Mouse (Mus musculus) embryonic facial prominence, embryonic 15.5 days (tissue): ENCODE results near the gene Ttc1. TPM values are rescaled to one million over a fixed set of nuclear protein-coding genes. Genes with fewer than 3 reads are reported as not detected.

ENCODE experiments used
- ATAC-seq: fragments of 200-750 bp; cut with Nextera tagmentation; 2 replicates; pipeline ENCODE4 v1.8.0; 2017; ENCODE audit warnings: low read depth, moderate TSS enrichment; ENCODE audit not compliant: insufficient number of reproducible peaks, low FRiP score, low TSS enrichment
- H3K27ac ChIP-seq: fragments of 300-500 bp; sonication (generic); replicated peaks from 2 replicates; pipeline ENCODE4 v1.5.1; 2015; ENCODE audit warnings: mild to moderate bottlenecking, inconsistent platforms
- H3K27me3 ChIP-seq: fragments of 300-500 bp; sonication (generic); 2 replicates; pipeline ENCODE4 v1.6.1; 2015; ENCODE audit warnings: inconsistent platforms
- H3K36me3 ChIP-seq: fragments of 300-500 bp; sonication (generic); 2 replicates; pipeline ENCODE4 v1.6.1; 2015; ENCODE audit warnings: mild to moderate bottlenecking, inconsistent platforms
- H3K4me1 ChIP-seq: fragments of 300-500 bp; sonication (generic); 2 replicates; pipeline ENCODE4 v1.6.1; 2015; ENCODE audit warnings: inconsistent platforms
- H3K4me2 ChIP-seq: fragments of 300-500 bp; sonication (generic); replicated peaks from 2 replicates; pipeline ENCODE4 v1.6.1; 2015; ENCODE audit warnings: mild to moderate bottlenecking, inconsistent platforms
- H3K4me3 ChIP-seq: fragments of 300-500 bp; sonication (generic); replicated peaks from 2 replicates; pipeline ENCODE4 v1.5.1; 2015; ENCODE audit warnings: mild to moderate bottlenecking, inconsistent platforms
- H3K9ac ChIP-seq: fragments of 300-500 bp; sonication (generic); 2 replicates; pipeline ENCODE4 v1.6.1; 2015; ENCODE audit warnings: inconsistent platforms
- H3K9me3 ChIP-seq: fragments of 300-500 bp; sonication (generic); replicated peaks from 2 replicates; pipeline ENCODE4 v1.6.1; 2016; ENCODE audit warnings: inconsistent platforms
- WGBS: fragments of 180-500 bp; shearing (Covaris S2); methylation state at CpG from one replicate; pipeline ENCODE4 v1.1.7; 2015; 5-methylcytosine and 5-hydroxymethylcytosine counted together
- polyA plus RNA-seq: library from polyadenylated mRNA; unstranded; fragments of >200 nt; fragmentation: Nextera tagmentation; extraction: Ambion mirVana; gene quantifications from 2 replicates; pipeline ENCODE4 v1.2.1, GENCODE M21; 2015

Gene Ttc1
- polyA plus RNA-seq, 1 experiment from 2014 or later, result 60.5 TPM

DNA sequence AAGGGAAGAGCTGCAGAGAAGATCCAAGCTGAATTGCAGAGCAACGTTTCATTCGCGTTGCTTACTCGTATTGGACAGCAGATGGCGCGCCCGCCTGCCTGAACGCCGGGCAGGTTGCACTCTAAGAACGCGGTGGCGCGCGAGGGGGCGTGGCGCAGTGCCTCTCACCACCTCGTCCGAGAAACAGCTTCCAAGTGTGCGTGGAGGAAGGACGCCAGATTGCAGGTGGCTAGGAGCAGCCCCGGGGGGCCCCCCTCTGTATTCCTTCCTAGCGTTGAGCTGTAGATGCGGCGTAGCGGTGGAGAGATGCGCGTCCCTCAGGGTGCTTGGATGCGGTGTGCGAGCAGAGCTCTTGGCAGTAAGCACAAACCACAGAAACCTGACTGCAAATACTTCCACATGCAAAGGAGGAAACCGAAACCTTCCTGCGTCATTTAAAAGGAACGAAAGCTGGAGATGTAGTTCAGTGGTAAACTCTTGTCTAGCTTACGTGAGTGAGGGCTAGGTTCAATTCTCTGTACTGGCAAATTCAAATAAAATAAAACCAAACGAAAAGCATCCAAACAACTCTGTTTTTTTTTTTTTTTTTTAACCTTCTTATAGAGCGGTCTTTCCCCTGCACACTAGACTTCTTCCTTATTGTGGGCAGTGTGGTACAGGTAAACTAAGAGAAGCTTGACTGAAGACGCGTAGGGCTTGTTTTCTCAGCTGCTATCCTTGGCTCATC lies 19.3 kb upstream of the Ttc1 start:
- no peaks in the 10 kb centered on the region for H3K36me3 ChIP-seq
- ATAC-seq, result peak; percentile 57; the same call in 1 of the 2 replicates
- no peak overlapping the region for H3K9ac ChIP-seq
- H3K9me3 ChIP-seq, result no peaks in the 10 kb centered on the region
- H3K4me3 ChIP-seq, result peak overlapping the region; percentile 52
- peaks cover 9% of the 10 kb centered on the region for H3K4me1 ChIP-seq
- H3K27ac ChIP-seq, result no peak overlapping the region
- H3K4me2 ChIP-seq, result peak overlapping the region; percentile 89
- peaks cover 13% of the 10 kb centered on the region for H3K27me3 ChIP-seq
- 5% methylated on average over 37 of the region's 37 CpGs for WGBS

DNA sequence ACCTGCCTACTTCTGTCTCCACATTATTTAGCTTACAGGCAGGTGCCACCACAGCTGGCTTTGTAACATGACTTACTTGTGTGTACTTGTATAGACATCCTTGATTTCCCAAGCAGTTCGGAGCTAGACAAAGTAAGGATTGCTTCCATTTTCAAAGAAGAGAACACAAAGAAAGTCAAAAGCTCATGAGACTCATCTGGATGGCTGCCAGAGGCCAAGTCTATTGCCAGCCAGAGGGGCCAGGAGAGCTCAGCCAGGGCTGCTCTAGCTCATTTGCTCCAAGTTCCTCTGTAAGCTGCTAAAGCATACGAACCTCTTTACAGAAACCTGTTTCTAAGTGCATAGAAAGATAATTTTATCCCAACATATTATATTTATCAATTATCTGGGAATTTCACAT lies 10.6 kb upstream of the Ttc1 start:
- Histone ChIP-seq H3K27me3 (peaks cover 4% of the 10 kb centered on the region; the same call in 1 of the 2 replicates), H3K9me3 (no peaks in the 10 kb centered on the region), H3K4me2 (no peak overlapping the region), H3K27ac (no peak overlapping the region), H3K4me3 (no peak overlapping the region), H3K36me3 (no peaks in the 10 kb centered on the region), H3K4me1 (no peaks in the 10 kb centered on the region), H3K9ac (no peak overlapping the region)
- ATAC-seq, result no peak
- 52% methylated on average over 2 of the region's 2 CpGs for WGBS

DNA sequence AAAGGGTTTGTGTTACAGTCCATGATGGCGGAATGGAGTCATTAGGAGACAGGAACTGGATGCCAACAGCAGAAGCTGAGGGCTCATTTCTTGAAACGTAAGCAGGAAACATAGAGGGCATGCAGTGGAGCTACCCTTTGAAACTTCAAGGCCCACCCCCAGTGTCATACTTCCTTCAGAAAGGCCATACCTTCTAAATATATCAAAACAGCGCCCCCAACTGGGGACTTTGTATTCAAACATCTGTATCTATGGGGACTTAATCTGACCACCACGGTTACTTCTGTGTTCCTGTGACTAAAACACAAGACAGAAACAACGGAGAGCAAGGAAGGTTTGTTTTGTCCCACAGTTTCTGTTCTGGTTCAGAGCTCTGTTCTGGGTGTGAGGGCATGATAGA lies 7.6 kb upstream of the Ttc1 start:
- Histone ChIP-seq H3K27ac (no peak overlapping the region), H3K4me1 (no peaks in the 10 kb centered on the region), H3K9me3 (no peaks in the 10 kb centered on the region), H3K4me3 (no peak overlapping the region), H3K36me3 (no peaks in the 10 kb centered on the region), H3K4me2 (no peak overlapping the region), H3K27me3 (0 out of 2 replicates have a peak, but pooled peaks cover 3% of the 10 kb centered on the region), H3K9ac (no peak overlapping the region)
- no peak for ATAC-seq
- WGBS, result 63% methylated on average over 5 of the region's 5 CpGs

DNA sequence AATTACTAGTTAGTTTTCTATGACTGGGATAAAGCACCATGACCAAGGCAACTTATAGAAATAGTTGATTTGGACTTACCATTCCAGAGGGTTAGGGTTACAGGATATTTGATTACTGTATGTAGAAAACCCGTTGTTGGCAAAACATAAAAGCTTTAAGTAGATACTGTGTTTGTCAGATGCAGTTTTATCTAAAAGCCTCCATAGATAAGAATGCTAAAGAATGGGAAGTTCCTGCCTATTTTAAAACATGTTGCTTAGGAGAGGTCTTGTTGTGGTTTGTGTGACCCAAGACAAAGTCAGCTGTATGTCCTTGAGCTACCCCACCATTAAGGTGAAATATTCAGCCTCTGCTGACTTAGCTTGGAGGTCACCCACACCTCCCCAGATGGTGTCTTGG lies 6.8 kb upstream of the Ttc1 start:
- Histone ChIP-seq H3K9me3 (no peaks in the 10 kb centered on the region), H3K36me3 (no peaks in the 10 kb centered on the region), H3K27ac (no peak overlapping the region), H3K27me3 (0 out of 2 replicates have a peak, but pooled peaks cover 3% of the 10 kb centered on the region), H3K4me2 (no peak overlapping the region), H3K4me3 (no peak overlapping the region), H3K9ac (no peak overlapping the region), H3K4me1 (no peaks in the 10 kb centered on the region)
- 64% methylated on average over 1 of the region's 1 CpGs for whole genome bisulfite sequencing
- ATAC-seq, result no peak

DNA sequence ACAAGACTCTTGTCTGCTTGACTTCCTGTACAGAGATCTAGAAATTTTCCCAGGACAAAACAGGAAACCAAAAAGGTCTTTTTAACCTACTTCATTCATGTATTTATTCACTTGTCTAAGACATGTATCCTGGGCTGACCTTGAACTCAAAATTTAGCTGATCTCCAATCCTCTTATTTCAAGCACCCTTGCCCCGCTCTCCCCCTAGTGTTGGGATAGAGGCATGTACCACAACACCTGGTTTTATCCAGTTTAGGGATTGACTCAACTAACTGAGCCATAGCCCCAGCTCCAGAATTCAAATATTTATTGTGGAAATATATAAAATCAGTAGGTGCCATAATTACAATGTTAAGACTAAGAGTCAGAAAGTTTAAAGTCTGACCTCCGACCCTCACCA lies 3.7 kb upstream of the Ttc1 start:
- no peak for ATAC-seq
- H3K4me2 ChIP-seq, result no peak overlapping the region
- WGBS, result 76% methylated on average over 2 of the region's 2 CpGs

DNA sequence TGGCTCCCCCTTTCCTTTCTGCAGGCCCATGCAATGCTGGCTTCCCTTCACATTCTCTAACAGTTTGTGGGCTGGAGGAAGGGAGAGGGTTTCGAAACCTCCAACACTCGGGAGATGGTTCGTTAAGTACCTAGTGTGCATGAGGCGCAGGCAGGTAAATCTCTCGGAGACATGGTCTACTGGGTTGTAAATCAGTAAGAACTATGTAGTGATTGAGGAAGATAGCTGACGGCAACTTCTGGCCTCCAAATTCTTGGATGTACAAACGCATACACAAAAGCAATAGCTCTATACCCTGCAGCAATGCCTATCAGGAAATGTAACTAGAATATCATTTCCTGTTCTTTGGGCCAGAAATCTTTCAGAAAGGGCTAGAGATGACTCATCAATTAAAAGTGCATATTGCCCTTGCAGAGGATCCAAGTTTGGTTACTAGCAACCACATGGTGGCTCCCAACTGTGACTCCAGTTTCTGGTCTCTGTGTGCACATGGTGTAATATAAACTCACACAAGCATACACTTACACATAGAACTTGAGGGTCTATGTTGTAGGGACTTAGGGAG lies 19.0 kb downstream of the Ttc1 start:
- WGBS, result 77% methylated on average over 7 of the region's 7 CpGs
- Histone ChIP-seq H3K9me3 (no peaks in the 10 kb centered on the region), H3K36me3 (peaks cover 50% of the 10 kb centered on the region), H3K27ac (no peak overlapping the region), H3K4me3 (no peak overlapping the region), H3K27me3 (no peaks in the 10 kb centered on the region), H3K4me2 (no peak overlapping the region), H3K4me1 (no peaks in the 10 kb centered on the region), H3K9ac (no peak overlapping the region)
- ATAC-seq, result no peak

More for the DNA sequence above, 3.7 kb upstream of the Ttc1 start:
- 0 out of 2 replicates have a peak, but pooled peaks cover 3% of the 10 kb centered on the region for H3K27me3 ChIP-seq
- H3K4me1 ChIP-seq, result peaks cover 8% of the 10 kb centered on the region
- H3K27ac ChIP-seq, result no peak overlapping the region
- H3K36me3 ChIP-seq, result no peaks in the 10 kb centered on the region
- no peaks in the 10 kb centered on the region for H3K9me3 ChIP-seq
- no peak overlapping the region for H3K9ac ChIP-seq
- no peak overlapping the region for H3K4me3 ChIP-seq

DNA sequence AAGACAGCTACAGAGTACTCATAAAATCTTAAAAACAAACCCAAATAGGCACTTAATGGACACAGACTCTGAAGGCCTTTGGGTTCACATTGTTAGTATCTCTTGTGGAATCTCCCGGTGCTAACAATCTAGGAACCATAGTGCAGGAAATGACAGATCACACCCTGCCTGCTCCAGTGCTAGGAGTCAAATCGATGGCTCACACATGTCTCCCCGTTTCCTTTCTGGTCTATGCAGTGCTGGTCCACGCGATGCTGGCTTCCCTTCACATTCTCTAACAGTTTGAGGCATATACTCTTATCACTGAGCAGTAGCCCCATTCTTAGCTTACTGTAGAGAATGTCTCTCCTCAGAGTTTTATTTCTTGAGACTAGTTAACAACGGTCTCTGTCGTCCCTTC lies 20.0 kb downstream of the Ttc1 start:
- Histone ChIP-seq H3K9ac (no peak overlapping the region), H3K27ac (no peak overlapping the region), H3K4me3 (no peak overlapping the region), H3K4me2 (no peak overlapping the region), H3K9me3 (no peaks in the 10 kb centered on the region), H3K36me3 (peaks cover 41% of the 10 kb centered on the region), H3K4me1 (no peaks in the 10 kb centered on the region), H3K27me3 (no peaks in the 10 kb centered on the region)
- WGBS, result 78% methylated on average over 7 of the region's 7 CpGs
- ATAC-seq, result no peak

DNA sequence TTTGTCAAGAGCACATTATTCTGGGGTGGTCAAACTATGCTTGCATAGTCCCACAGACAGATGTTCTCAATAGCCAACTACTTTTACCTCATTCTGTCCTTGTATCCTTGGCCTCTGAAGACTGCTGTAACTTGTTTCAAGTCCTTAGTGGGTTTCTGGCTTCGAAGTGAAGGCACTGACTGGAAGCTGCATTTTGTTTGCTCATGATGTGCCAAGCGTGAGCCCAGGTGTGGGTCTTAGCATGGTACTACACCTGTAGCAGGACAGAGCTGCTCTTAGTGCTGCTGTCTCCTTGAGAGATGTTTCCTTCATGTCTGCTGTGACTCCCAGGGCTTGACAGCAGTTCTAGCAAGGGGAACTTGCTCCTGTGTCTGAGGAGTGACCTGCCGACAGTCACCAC lies 24.4 kb downstream of the Ttc1 start:
- H3K4me2 ChIP-seq, result no peak overlapping the region
- no peak overlapping the region for H3K27ac ChIP-seq
- no peaks in the 10 kb centered on the region for H3K4me1 ChIP-seq
- H3K9me3 ChIP-seq, result no peaks in the 10 kb centered on the region
- H3K27me3 ChIP-seq, result no peaks in the 10 kb centered on the region
- no peak overlapping the region for H3K9ac ChIP-seq
- ATAC-seq, result no peak
- 86% methylated on average over 3 of the region's 3 CpGs for WGBS
- H3K4me3 ChIP-seq, result no peak overlapping the region
- H3K36me3 ChIP-seq, result peaks cover 19% of the 10 kb centered on the region

DNA sequence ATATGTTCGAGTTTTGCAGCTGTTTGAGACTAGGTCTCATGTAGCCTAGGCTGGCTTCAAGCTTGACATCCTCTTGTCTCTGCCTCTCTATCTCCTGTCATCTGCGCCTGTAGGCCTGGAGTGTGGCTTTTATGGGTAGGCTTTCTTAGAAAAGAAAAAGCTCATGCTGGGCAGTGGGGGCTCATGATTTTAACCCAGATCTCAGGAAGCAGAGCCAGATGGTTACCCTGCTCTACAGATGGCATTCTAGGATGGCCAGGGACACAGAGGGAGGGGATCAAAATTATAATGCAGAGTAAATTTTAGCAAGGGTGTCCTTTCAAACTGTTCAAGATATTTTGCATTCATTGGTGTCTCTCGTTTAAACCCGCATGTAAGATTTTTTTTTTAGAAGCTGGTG lies 35.6 kb downstream of the Ttc1 start:
- Histone ChIP-seq H3K36me3 (peaks cover 16% of the 10 kb centered on the region), H3K27ac (no peak overlapping the region), H3K4me1 (no peaks in the 10 kb centered on the region), H3K9ac (no peak overlapping the region), H3K27me3 (no peaks in the 10 kb centered on the region), H3K4me2 (no peak overlapping the region), H3K9me3 (no peaks in the 10 kb centered on the region), H3K4me3 (no peak overlapping the region)
- whole genome bisulfite sequencing, result 92% methylated on average over 4 of the region's 4 CpGs
- no peak for ATAC-seq

DNA sequence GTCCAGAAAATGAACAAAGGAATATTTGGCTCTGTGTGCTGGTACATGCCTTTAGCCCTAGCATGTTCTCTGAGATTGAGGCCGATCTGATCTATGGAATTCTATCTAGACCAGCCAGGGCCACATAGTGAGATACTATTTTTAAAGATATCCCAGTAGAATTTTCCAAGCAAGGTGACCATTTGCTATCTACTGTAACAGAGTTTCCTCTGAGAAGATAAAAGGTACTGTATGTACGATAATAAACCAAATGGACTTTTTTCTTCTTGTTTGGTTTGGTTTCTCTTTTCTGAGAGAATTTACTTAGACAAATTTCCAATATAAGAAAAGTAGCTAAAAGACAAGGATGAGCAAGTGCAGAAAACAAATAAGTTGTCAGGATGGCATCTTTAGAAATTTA lies 39.4 kb downstream of the Ttc1 start:
- no peak for ATAC-seq
- Histone ChIP-seq H3K4me3 (no peak overlapping the region), H3K9me3 (no peaks in the 10 kb centered on the region), H3K9ac (no peak overlapping the region), H3K4me1 (no peaks in the 10 kb centered on the region), H3K4me2 (no peak overlapping the region), H3K27ac (no peak overlapping the region), H3K27me3 (no peaks in the 10 kb centered on the region), H3K36me3 (peaks cover 21% of the 10 kb centered on the region)
- WGBS, result 95% methylated on average over 2 of the region's 2 CpGs

DNA sequence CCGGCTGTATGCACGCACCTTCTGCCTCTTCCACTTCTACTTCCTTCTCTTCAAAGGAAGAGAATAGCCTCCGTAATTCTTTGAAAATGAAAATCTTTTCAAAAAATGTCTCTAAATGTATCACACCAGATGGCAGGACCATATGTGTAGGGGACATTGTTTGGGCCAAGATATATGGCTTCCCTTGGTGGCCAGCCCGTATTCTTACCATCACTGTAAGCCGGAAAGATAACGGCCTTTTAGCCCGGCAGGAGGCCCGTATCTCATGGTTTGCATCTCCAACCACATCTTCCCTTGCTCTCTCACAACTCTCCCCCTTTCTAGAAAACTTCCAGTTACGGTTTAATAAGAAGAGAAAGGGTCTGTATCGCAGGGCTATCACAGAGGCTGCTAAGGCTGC lies 42.1 kb downstream of the Ttc1 start:
- H3K9me3 ChIP-seq, result no peaks in the 10 kb centered on the region
- H3K9ac ChIP-seq, result no peak overlapping the region
- no peak overlapping the region for H3K4me3 ChIP-seq
- H3K27me3 ChIP-seq, result no peaks in the 10 kb centered on the region
- H3K36me3 ChIP-seq, result peaks cover 27% of the 10 kb centered on the region
- no peak overlapping the region for H3K4me2 ChIP-seq
- H3K4me1 ChIP-seq, result no peaks in the 10 kb centered on the region
- no peak overlapping the region for H3K27ac ChIP-seq
- 94% methylated on average over 10 of the region's 10 CpGs for WGBS
- ATAC-seq, result no peak

DNA sequence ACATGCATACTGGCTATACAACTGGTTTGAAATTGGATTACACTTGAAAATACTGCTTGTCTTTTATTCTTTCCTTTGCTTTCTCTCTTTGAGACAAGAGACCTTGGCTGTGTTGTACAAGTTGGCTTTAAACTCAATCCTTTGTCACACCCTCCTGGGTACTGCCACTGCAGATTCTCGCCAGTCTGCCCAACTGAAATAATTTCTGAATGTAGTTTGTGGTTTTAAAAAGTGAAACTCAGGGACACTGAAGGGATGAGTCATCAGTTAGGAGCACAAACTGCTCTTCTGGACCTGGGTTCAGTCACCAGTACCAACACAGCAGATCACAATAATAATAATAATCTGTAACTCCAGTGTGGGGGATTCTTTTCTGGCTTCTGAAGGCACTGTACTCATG lies 44.3 kb downstream of the Ttc1 start:
- no peak for ATAC-seq
- Histone ChIP-seq H3K9me3 (no peaks in the 10 kb centered on the region), H3K27me3 (no peaks in the 10 kb centered on the region), H3K4me2 (no peak overlapping the region), H3K4me1 (0 out of 2 replicates have a peak, but pooled peaks cover 2% of the 10 kb centered on the region), H3K4me3 (no peak overlapping the region), H3K36me3 (peaks cover 36% of the 10 kb centered on the region), H3K27ac (no peak overlapping the region), H3K9ac (no peak overlapping the region)
- WGBS, result 71% methylated on average over 1 of the region's 1 CpGs
